Mouse (Mus musculus) gastrocnemius, postnatal 25 days (tissue): ENCODE results near the gene Usp38. TPM values are rescaled to one million over a fixed set of nuclear protein-coding genes. Genes with fewer than 3 reads are reported as not detected.
"Not testable (repeated sequence)": the region's sequence is repeated elsewhere in the genome, so short reads cannot be mapped to it uniquely, and the experiment has no call there.

Experiments
- DNase-seq: peaks from one replicate; pipeline ENCODE4 v3.0.0; 2022
- long read RNA-seq, 2 experiments: library from polyadenylated mRNA; stranded (forward); transcript quantifications; one replicate each; pipeline ENCODE4 v2.0.0; 2021
- total RNA-seq, 2 experiments: library from RNA; stranded (reverse); gene quantifications; 1 replicate in 1 of 2; 2 replicates in 1 of 2; pipeline ENCODE4 v1.2.3; 2021

The Usp38 gene
- total RNA-seq, result 10 to 100 TPM; 16.8 to 17.8 TPM
- long read RNA-seq, experiment 1, full-length matches to known transcripts, result 5 of 8 reads
- long read RNA-seq, experiment 1, partial matches to known transcripts, result 3 of 8 reads
- long read RNA-seq, experiment 1, other reads (novel, unspliced or antisense), result 0 of 8 reads
- long read RNA-seq, experiment 2, full-length matches to known transcripts, result 14 of 15 reads
- long read RNA-seq, experiment 2, partial matches to known transcripts, result 1 of 15 reads
- long read RNA-seq, experiment 2, other reads (novel, unspliced or antisense), result 0 of 15 reads

GRCm38 (mm10) chr8:81014789-81015699 lies at the start of gene Usp38:
Gene Usp38 (minus strand): TSS chr8:81014928.
- DNase-seq, result peak; percentile 99

- DNase-seq, result no peak
These were observed 47.8 kb upstream of the Usp38 start for GRCm38 (mm10) chr8:81062566-81062965.

- no peak for DNase-seq
These were observed 47.2 kb upstream of the Usp38 start for GRCm38 (mm10) chr8:81061950-81062349.

GRCm38 (mm10) chr8:81044201-81044600 lies 29.5 kb upstream of the Usp38 start:
- no peak for DNase-seq

- DNase-seq, result no peak
These were observed 13.3 kb upstream of the Usp38 start for GRCm38 (mm10) chr8:81027991-81028390.

- DNase-seq, result not testable (repeated sequence)
These were observed 2.8 kb upstream of the Usp38 start for GRCm38 (mm10) chr8:81017548-81017947.

GRCm38 (mm10) chr8:81013811-81014530 lies 757 bp downstream of the Usp38 start:
- DNase-seq, result peak; percentile 14

GRCm38 (mm10) chr8:81012699-81013098 lies 2.0 kb downstream of the Usp38 start:
- DNase-seq, result no peak

GRCm38 (mm10) chr8:81012031-81012560 lies 2.6 kb downstream of the Usp38 start:
- DNase-seq, result no peak

GRCm38 (mm10) chr8:81010386-81010785 lies 4.3 kb downstream of the Usp38 start:
- DNase-seq, result no peak

- no peak for DNase-seq
These were observed 9.6 kb downstream of the Usp38 start for GRCm38 (mm10) chr8:81005114-81005513.

GRCm38 (mm10) chr8:80996632-80997031 lies 18.1 kb downstream of the Usp38 start:
- no peak for DNase-seq

GRCm38 (mm10) chr8:80991937-80992336 lies 22.8 kb downstream of the Usp38 start:
- no peak for DNase-seq

- no peak for DNase-seq
These were observed 31.9 kb downstream of the Usp38 start for GRCm38 (mm10) chr8:80982829-80983228.

GRCm38 (mm10) chr8:80981696-80982095 lies 33.0 kb downstream of the Usp38 start:
- DNase-seq, result no peak

GRCm38 (mm10) chr8:80980063-80980462 lies 34.7 kb downstream of the Usp38 start:
- no peak for DNase-seq

- DNase-seq, result no peak
These were observed 37.5 kb downstream of the Usp38 start for GRCm38 (mm10) chr8:80977231-80977630.

- no peak for DNase-seq
These were observed 43.6 kb downstream of the Usp38 start for GRCm38 (mm10) chr8:80971150-80971549.

- no peak for DNase-seq
These were observed 44.6 kb downstream of the Usp38 start for GRCm38 (mm10) chr8:80970000-80970685.

- DNase-seq, result no peak
These were observed 45.3 kb downstream of the Usp38 start for GRCm38 (mm10) chr8:80969423-80969822.

- DNase-seq, result no peak
These were observed 51.6 kb downstream of the Usp38 start for GRCm38 (mm10) chr8:80963095-80963494.

GRCm38 (mm10) chr8:80962592-80962983 lies 52.1 kb downstream of the Usp38 start:
- no peak for DNase-seq
